Mouse (Mus musculus) midbrain, postnatal 0 days (tissue): ENCODE results near the gene Defb28. TPM values are rescaled to one million over a fixed set of nuclear protein-coding genes. Genes with fewer than 3 reads are reported as not detected.
A peak's percentile ranks its signal among the peaks of the same experiment; 100 is the strongest.

Source experiments
- ATAC-seq: fragments of 200-750 bp; cut with Nextera tagmentation; 2 replicates; pipeline ENCODE4 v1.8.0; 2017; ENCODE audit warnings: moderate number of reproducible peaks, mild to moderate bottlenecking, moderate TSS enrichment, moderate library complexity; ENCODE audit not compliant: low FRiP score
- DNase-seq: peaks from one replicate; pipeline ENCODE4 v3.0.0-alpha.2; 2015; ENCODE audit warnings: low spot score
- H3K27ac ChIP-seq: fragments of 300-500 bp; sonication (generic); 2 replicates; pipeline ENCODE4 v1.5.1; 2014; ENCODE audit warnings: low read depth, mild to moderate bottlenecking, low read length, mixed read lengths
- H3K27me3 ChIP-seq: fragments of 300-500 bp; sonication (generic); 2 replicates; pipeline ENCODE4 v1.6.1; 2014; ENCODE audit warnings: low read length, control low read depth, mixed read lengths; ENCODE audit not compliant: insufficient read depth
- H3K36me3 ChIP-seq: fragments of 300-500 bp; sonication (generic); 2 replicates; pipeline ENCODE4 v1.6.1; 2014; ENCODE audit warnings: low read length, control low read depth, mixed read lengths; ENCODE audit not compliant: insufficient read depth
- H3K4me1 ChIP-seq: fragments of 300-500 bp; sonication (generic); 2 replicates; pipeline ENCODE4 v1.6.1; 2014; ENCODE audit warnings: mild to moderate bottlenecking, control low read depth, antibody characterized with exemption, low read length, mixed read lengths; ENCODE audit not compliant: insufficient read depth
- H3K4me2 ChIP-seq: fragments of 300-500 bp; sonication (generic); 2 replicates; pipeline ENCODE4 v1.6.1; 2014; ENCODE audit warnings: low read depth, mild to moderate bottlenecking, low read length, mixed read lengths; ENCODE audit not compliant: poor library complexity, severe bottlenecking
- H3K4me3 ChIP-seq: fragments of 300-500 bp; sonication (generic); 2 replicates; pipeline ENCODE4 v1.5.1; 2014; ENCODE audit warnings: low read depth, mild to moderate bottlenecking, low read length, moderate library complexity
- H3K9ac ChIP-seq: fragments of 300-500 bp; sonication (generic); replicated peaks from 2 replicates; pipeline ENCODE4 v1.6.1; 2014; ENCODE audit warnings: mild to moderate bottlenecking, low read length, moderate library complexity, mixed read lengths; ENCODE audit not compliant: poor library complexity, severe bottlenecking
- H3K9me3 ChIP-seq: fragments of 300-500 bp; sonication (generic); 2 replicates; pipeline ENCODE4 v1.6.1; 2016; ENCODE audit warnings: low read length, control low read depth
- CTCF ChIP-seq: IDR thresholded peaks from 2 replicates; pipeline ENCODE4 v1.5.1; 2016; ENCODE audit warnings: antibody characterized with exemption, mild to moderate bottlenecking
- WGBS: fragments of 180-500 bp; shearing (Covaris S2); extraction: QIAGEN DNeasy Blood & Tissue Kit; methylation state at CpG from one replicate; pipeline ENCODE4 v1.1.7; 2014; 5-methylcytosine and 5-hydroxymethylcytosine counted together
- polyA plus RNA-seq: library from polyadenylated mRNA; unstranded; fragments of >200 nt; fragmentation: Nextera tagmentation; extraction: Ambion mirVana; gene quantifications from 2 replicates; pipeline ENCODE4 v1.2.1, GENCODE M21; 2015
- total RNA-seq: library from RNA; depleted of rRNA; stranded (reverse); fragments of >200 nt; gene quantifications from 2 replicates; pipeline ENCODE4 v1.2.3, GENCODE M21; 2014

The Defb28 gene
- total and polyA plus RNA-seq, 2 experiments from 2014 or later, result not detected

DNA sequence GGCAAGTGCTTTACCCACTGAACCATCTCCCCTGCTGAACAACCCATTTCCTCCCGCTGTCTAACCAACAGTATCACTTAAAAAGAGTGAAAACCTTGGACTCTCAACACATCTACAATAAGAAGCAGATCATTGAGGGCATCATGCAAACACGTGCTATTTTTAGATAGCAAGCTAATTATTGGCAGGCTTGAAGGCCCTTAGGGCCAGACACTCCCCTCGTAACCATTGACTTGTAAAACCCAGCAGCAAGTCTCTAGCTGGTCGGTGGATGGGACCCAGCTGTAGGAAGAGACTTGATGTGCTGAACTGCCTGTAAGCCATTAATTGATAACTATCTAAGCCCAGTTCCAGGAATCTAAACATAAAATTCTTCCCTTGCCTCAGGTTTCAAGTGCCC lies 25.4 kb downstream of the Defb28 start:
- Histone ChIP-seq H3K9ac (no peak overlapping the region), H3K4me2 (no peak overlapping the region), H3K27me3 (no peaks in the 10 kb centered on the region), H3K4me3 (no peak overlapping the region), H3K4me1 (no peaks in the 10 kb centered on the region), H3K9me3 (no peaks in the 10 kb centered on the region), H3K27ac (no peak overlapping the region), H3K36me3 (no peaks in the 10 kb centered on the region)
- TF ChIP-seq CTCF, result no peak
- no peak for DNase-seq
- no peak for ATAC-seq
- 81% methylated on average over 4 of the region's 4 CpGs for WGBS

DNA sequence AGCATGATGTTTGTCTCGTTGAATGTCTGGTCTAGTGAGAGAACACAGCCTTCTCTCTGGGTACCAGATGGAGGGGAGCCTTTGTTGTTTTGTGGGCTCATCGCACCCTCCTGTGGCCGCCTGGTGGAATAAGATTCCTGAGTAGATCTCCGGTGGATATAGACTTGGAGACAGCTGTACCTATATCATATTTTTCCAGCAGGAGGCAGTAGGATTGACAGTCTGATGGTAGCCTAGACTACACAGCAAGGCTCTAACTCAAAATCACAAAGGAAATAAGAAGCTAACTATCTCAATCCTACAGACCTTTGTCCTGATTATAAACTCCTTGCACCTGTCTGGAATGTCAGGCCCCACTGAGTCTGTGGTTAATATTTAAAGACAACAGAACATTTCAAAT lies 26.6 kb downstream of the Defb28 start:
- ATAC-seq (0 out of 2 replicates have a peak, but pooled peaks have one; percentile 47), DNase-seq (peak; percentile 67)
- no peak overlapping the region for H3K4me2 ChIP-seq
- no peaks in the 10 kb centered on the region for H3K27me3 ChIP-seq
- H3K4me1 ChIP-seq, result no peaks in the 10 kb centered on the region
- TF ChIP-seq CTCF, result peak; percentile 77
- no peak overlapping the region for H3K4me3 ChIP-seq
- H3K36me3 ChIP-seq, result no peaks in the 10 kb centered on the region
- no peak overlapping the region for H3K9ac ChIP-seq
- H3K27ac ChIP-seq, result no peak overlapping the region
- 16% methylated on average over 4 of the region's 4 CpGs for whole genome bisulfite sequencing
- no peaks in the 10 kb centered on the region for H3K9me3 ChIP-seq

DNA sequence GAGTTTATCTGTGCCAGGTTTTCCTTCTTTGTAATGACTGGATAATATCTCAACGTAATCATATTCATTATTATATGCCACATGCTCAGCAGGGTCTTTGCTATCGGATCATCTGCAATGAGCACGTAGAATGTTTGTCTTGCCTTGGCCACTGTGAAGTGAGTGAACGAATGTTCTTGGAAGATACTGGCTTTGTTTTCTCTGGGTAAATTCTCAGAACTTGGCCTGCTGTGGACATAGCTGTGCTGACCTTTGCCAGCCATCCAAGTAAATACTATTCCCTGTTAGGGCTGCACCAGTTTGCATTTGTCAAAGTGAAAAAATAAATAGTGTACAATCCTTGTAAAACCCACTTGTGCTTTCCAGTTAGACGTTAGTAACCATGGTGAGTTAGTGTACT lies 30.1 kb downstream of the Defb28 start:
- H3K4me1 ChIP-seq, result no peaks in the 10 kb centered on the region
- H3K4me2 ChIP-seq, result no peak overlapping the region
- no peak for DNase-seq
- H3K36me3 ChIP-seq, result no peaks in the 10 kb centered on the region
- H3K27ac ChIP-seq, result no peak overlapping the region
- H3K4me3 ChIP-seq, result no peak overlapping the region
- H3K27me3 ChIP-seq, result no peaks in the 10 kb centered on the region
- WGBS, result 79% methylated on average over 5 of the region's 5 CpGs
- no peak overlapping the region for H3K9ac ChIP-seq
- no peak for TF ChIP-seq CTCF
- H3K9me3 ChIP-seq, result no peaks in the 10 kb centered on the region
- no peak for ATAC-seq

DNA sequence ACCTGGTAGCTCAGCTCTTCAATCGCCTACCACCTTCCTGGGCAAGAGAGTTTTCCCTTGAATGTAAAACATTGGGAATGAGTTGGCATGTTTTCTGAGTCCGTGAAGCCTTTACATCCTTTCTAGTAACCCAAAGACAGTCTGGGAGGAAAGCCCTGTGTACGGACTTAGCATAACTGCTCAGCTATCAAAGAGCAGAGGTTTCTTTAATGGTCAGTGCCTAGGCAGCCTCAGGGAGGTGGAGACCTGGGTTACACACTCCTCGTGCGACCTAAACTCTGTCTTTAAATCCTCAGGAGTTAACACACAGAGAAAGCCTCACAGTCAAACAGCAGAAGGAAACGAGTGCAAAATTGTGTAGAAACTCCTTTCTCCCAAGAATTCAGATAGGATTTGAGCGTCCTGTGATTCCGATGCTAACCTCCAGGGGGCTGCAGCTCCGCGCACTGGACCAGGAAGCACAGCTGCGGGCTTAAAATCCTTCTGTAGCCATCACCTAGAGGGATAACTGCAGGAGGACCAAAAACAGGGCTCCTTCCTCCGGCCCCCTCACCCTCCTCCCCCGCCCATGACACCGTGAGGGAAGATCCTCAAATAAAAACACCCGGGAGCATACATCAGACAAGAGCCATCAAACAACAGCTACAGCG lies 35.8 kb downstream of the Defb28 start:
- H3K9ac ChIP-seq, result 0 out of 2 replicates have a peak overlapping the region, but pooled peaks have one; percentile 29

DNA sequence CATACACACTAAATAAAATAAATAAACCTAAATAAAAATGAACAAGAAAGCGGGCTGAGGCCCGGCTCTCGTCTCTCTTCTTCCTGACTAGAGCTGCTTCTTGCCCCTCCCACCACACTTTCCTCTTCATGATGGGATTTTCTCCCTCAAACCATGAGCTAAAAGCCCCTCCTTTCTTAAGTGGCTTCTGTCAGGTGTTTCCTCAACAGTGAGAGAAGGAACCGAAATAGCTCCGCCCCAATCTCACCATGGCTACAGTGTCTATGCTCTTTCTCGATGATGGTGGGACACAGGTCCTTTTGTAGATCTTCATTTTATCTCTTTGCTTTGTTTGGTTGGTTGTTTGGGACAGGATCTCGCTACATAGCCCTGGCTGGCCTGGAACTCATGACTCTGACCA lies 38.6 kb downstream of the Defb28 start:
- no peak for ATAC-seq
- no peak for DNase-seq
- H3K36me3 ChIP-seq, result no peaks in the 10 kb centered on the region
- no peak for TF ChIP-seq CTCF
- H3K27me3 ChIP-seq, result no peaks in the 10 kb centered on the region
- H3K9me3 ChIP-seq, result no peaks in the 10 kb centered on the region
- H3K9ac ChIP-seq, result no peak overlapping the region
- no peaks in the 10 kb centered on the region; the same call in 1 of the 2 replicates for H3K4me1 ChIP-seq
- H3K4me3 ChIP-seq, result no peak overlapping the region
- WGBS, result 91% methylated on average over 7 of the region's 7 CpGs
- H3K27ac ChIP-seq, result no peak overlapping the region
- H3K4me2 ChIP-seq, result no peak overlapping the region

More for the DNA sequence above, 35.8 kb downstream of the Defb28 start:
- Histone ChIP-seq H3K4me1 (no peaks in the 10 kb centered on the region; the same call in 1 of the 2 replicates), H3K9me3 (no peaks in the 10 kb centered on the region), H3K4me2 (peak overlapping the region; percentile 37), H3K27me3 (no peaks in the 10 kb centered on the region), H3K36me3 (no peaks in the 10 kb centered on the region), H3K4me3 (peak overlapping the region; percentile 14; the same call in 1 of the 2 replicates), H3K27ac (no peak overlapping the region)
- peak; percentile 83 for TF ChIP-seq CTCF
- DNase-seq, result peak; percentile 72
- no peak for ATAC-seq
- 11% methylated on average over 16 of the region's 16 CpGs for WGBS

DNA sequence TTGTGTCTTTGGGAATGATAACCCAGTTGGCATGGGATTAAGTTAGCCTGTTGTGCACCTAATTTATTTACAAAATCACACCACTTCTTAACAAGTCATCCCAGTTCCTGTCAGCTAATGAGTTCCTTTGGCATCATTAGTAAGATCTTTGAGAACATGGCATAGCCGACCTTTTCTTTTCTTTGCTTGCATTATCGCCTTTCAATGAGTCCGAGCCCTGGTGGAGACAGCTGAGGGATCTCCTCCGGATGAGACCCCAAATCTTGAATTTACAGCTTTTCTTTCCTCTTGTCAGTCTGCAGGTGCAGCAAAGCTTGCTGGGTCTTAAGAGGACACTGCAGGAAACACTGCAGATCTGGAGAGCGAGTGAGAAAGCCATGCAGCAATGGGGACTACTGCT lies 51.0 kb downstream of the Defb28 start, which contains the start of gene Gm17416:
Gene Gm17416, plus strand, starts transcription at position 301 of the 400 bp plus-strand sequence.
- H3K27me3 ChIP-seq, result no peaks in the 10 kb centered on the region
- no peak within 1 kb of the TSS for H3K9ac ChIP-seq
- H3K9me3 ChIP-seq, result no peaks in the 10 kb centered on the region
- no peak for DNase-seq
- no peaks in the 10 kb centered on the region for H3K36me3 ChIP-seq
- no peak within 1 kb of the TSS for H3K27ac ChIP-seq
- TF ChIP-seq CTCF, result no peak
- no peaks in the 10 kb centered on the region for H3K4me1 ChIP-seq
- H3K4me2 ChIP-seq, result no peak within 1 kb of the TSS
- WGBS, result 93% methylated on average over 5 of the region's 5 CpGs
- no peak for ATAC-seq
- no peak within 1 kb of the TSS for H3K4me3 ChIP-seq
